Comparison of ENCODE assay signal across 9 mouse cellular contexts in the genomic region with DNA sequence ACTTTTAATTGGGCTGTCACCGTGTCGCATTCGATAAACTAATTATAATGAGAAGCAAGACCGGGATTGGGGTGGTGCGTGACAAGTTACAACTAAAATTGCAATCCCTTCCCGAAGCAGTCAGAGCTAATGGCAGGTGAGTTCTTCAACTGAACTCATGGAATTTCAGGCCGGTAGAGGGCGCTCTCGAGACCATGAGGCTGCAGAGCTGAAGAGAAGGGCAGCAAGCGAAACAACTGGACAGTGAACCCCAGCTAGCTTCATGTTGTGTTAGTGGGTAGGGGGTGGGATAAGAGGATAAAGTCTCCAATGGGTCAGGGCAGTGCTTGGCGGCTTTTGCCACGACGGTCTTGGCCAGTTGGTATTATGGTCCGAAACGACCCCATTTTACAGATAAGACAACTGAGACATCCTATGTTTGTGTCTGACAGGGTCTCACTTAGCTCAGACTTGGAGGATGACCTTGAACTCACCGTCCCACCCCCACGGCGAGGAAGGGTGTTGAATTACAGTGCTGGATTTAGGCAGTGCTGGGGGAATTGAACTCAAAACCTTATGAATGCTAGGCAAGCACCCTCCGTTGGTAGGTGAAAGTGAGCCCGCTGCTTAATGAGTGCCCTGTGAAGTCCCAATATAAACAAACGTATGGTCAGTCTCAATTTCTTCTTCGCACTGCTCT. TPM values are rescaled to one million over a fixed set of nuclear protein-coding genes. Genes with fewer than 3 reads are reported as not detected.
DNase-seq lines count a peak whose midpoint lies in the region; ATAC-seq and TF ChIP-seq lines count a peak whose summit lies in the region.
"Had no signal": no experiment of that assay in that cellular context is flagged by ENCODE, and none has a peak within 500 bp of the region (broad histone marks: within the 10 kb centered on the region; RNA-seq: fewer than 3 reads in every experiment).

No protein-coding gene starts in this region.

- intact Hi-C loops in heart, adult 2 months (cut with DNase I), result no loop called here

- H3K4me1 ChIP-seq in embryonic facial prominence, embryonic 10.5 days, result 0 out of 2 replicates have a peak, but pooled peaks cover 9% of the 10 kb centered on the region
- no peaks in the 10 kb centered on the region for H3K4me1 ChIP-seq in heart, adult 2 months (ENCODE audit: control insufficient read depth, insufficient read depth, low read length)
- H3K4me1 ChIP-seq in limb, embryonic 12.5 days (replicated peaks), result no peaks in the 10 kb centered on the region
- H3K4me1 ChIP-seq in midbrain, embryonic 15.5 days, result peaks cover 19% of the 10 kb centered on the region
- H3K4me1 ChIP-seq in stomach, embryonic 15.5 days, result peaks cover 3% of the 10 kb centered on the region; the same call in 1 of the 2 replicates

- no peaks in the 10 kb centered on the region for H3K79me2 ChIP-seq in heart, adult 2 months (replicated peaks; ENCODE audit: control insufficient read depth, insufficient read depth, low read length)

- TF ChIP-seq EP300 in heart, adult 2 months (IDR thresholded peaks at IDR 0.05; ENCODE audit: insufficient read depth, low read depth, low read length), result no peak

- whole genome bisulfite sequencing in embryonic facial prominence, embryonic 10.5 days, result 12% methylated on average over 22 of the region's 22 CpGs
- whole genome bisulfite sequencing in heart, adult 2 months, result 16% methylated on average over 22 of the region's 22 CpGs
- 12% methylated on average over 22 of the region's 22 CpGs for WGBS in limb, embryonic 12.5 days
- 7% methylated on average over 22 of the region's 22 CpGs for WGBS in midbrain, embryonic 15.5 days
- WGBS in stomach, embryonic 15.5 days, result 12% methylated on average over 22 of the region's 22 CpGs

- H3K9ac ChIP-seq in heart, adult 2 months (ENCODE audit: low read depth, low read length), result no peak overlapping the region
- H3K9ac ChIP-seq in limb, embryonic 12.5 days (replicated peaks), result 0 out of 2 replicates have a peak overlapping the region, but pooled peaks have one; percentile 63
- peak overlapping the region; percentile 80 for H3K9ac ChIP-seq in midbrain, embryonic 15.5 days
- H3K9ac ChIP-seq in stomach, embryonic 15.5 days, result no peak overlapping the region

- no peak for ATAC-seq in limb, embryonic 12.5 days (ENCODE audit: insufficient number of reproducible peaks, insufficient read depth, low FRiP score, low TSS enrichment, low read depth)
- peak; percentile 25 for ATAC-seq in midbrain, embryonic 15.5 days (replicated peaks)
- ATAC-seq in stomach, embryonic 15.5 days (ENCODE audit: insufficient read depth, low FRiP score, low read depth), result no peak

- peaks cover 44% of the 10 kb centered on the region for H3K27me3 ChIP-seq in embryonic facial prominence, embryonic 10.5 days (replicated peaks; ENCODE audit: low read depth, poor library complexity, severe bottlenecking)
- peaks cover 6% of the 10 kb centered on the region for H3K27me3 ChIP-seq in heart, adult 2 months (ENCODE audit: control insufficient read depth, insufficient read depth, low read length)
- H3K27me3 ChIP-seq in limb, embryonic 12.5 days, result peaks cover 42% of the 10 kb centered on the region
- no peaks in the 10 kb centered on the region for H3K27me3 ChIP-seq in midbrain, embryonic 15.5 days (replicated peaks)
- H3K27me3 ChIP-seq in stomach, embryonic 15.5 days (replicated peaks), result peaks cover 16% of the 10 kb centered on the region

- peak; percentile 28 to 72 for DNase-seq in spleen, postnatal 10 days (ENCODE audit: low spot score in 2 of 2)
- DNase-seq in spleen, postnatal 36 days (ENCODE audit: low spot score in 2 of 2), result no peak
- peak; percentile 83 for DNase-seq in embryonic facial prominence, embryonic 10.5 days (ENCODE audit: low spot score)
- peak; percentile 58 to 75 for DNase-seq in heart, adult 2 months
- peak; percentile 78 to 92 for DNase-seq in kidney, adult 8-10 months

- H3K9me3 ChIP-seq in embryonic facial prominence, embryonic 10.5 days, result no peaks in the 10 kb centered on the region
- no peaks in the 10 kb centered on the region for H3K9me3 ChIP-seq in limb, embryonic 12.5 days
- no peaks in the 10 kb centered on the region for H3K9me3 ChIP-seq in midbrain, embryonic 15.5 days
- H3K9me3 ChIP-seq in stomach, embryonic 15.5 days, result no peaks in the 10 kb centered on the region

- H3K27ac ChIP-seq in embryonic facial prominence, embryonic 10.5 days (replicated peaks), result no peak overlapping the region
- no peak overlapping the region for H3K27ac ChIP-seq in heart, adult 2 months
- H3K27ac ChIP-seq in limb, embryonic 12.5 days, result no peak overlapping the region
- H3K27ac ChIP-seq in midbrain, embryonic 15.5 days, result peak overlapping the region; percentile 92
- no peak overlapping the region for H3K27ac ChIP-seq in stomach, embryonic 15.5 days

- peak overlapping the region; percentile 74 for H3K4me3 ChIP-seq in embryonic facial prominence, embryonic 10.5 days
- no peak overlapping the region for H3K4me3 ChIP-seq in heart, adult 2 months
- peak overlapping the region; percentile 58 for H3K4me3 ChIP-seq in limb, embryonic 12.5 days (replicated peaks)
- peak overlapping the region; percentile 66 for H3K4me3 ChIP-seq in midbrain, embryonic 15.5 days
- H3K4me3 ChIP-seq in stomach, embryonic 15.5 days (replicated peaks), result peak overlapping the region; percentile 47

- H3K36me3 ChIP-seq in embryonic facial prominence, embryonic 10.5 days (replicated peaks), result no peaks in the 10 kb centered on the region
- no peaks in the 10 kb centered on the region for H3K36me3 ChIP-seq in heart, adult 2 months (ENCODE audit: control insufficient read depth, insufficient read depth, low read length)
- H3K36me3 ChIP-seq in limb, embryonic 12.5 days, result no peaks in the 10 kb centered on the region
- H3K36me3 ChIP-seq in midbrain, embryonic 15.5 days (replicated peaks), result peaks cover 3% of the 10 kb centered on the region
- no peaks in the 10 kb centered on the region for H3K36me3 ChIP-seq in stomach, embryonic 15.5 days

- peak; percentile 74 for TF ChIP-seq CTCF in heart, adult 2 months (IDR thresholded peaks at IDR 0.05)

- TF ChIP-seq POLR2A in heart, adult 2 months (IDR thresholded peaks at IDR 0.05; ENCODE audit: insufficient read depth, low read depth, low read length), result no peak

- peak overlapping the region; percentile 93 for H3K4me2 ChIP-seq in limb, embryonic 12.5 days
- H3K4me2 ChIP-seq in midbrain, embryonic 15.5 days, result peak overlapping the region; percentile 54
- H3K4me2 ChIP-seq in stomach, embryonic 15.5 days, result peak overlapping the region; percentile 92

RNA-seq across cellular contexts. Expression of a gene that starts 1.3 kb away (rescaled TPM):
- polyA plus RNA-seq in embryonic facial prominence, embryonic 10.5 days (2016; fragmentation: Nextera tagmentation; extraction: Ambion mirVana), result 0.20 and 0.50 TPM in 2 replicates
- total RNA-seq in heart, adult 2 months (2021), result under 1 TPM; 0.23 to 0.48 TPM
- 0.10 and 0.15 TPM in 2 replicates for polyA plus RNA-seq in heart, adult 2 months (2012; rRNA removed)
- 0.19 and 0.23 TPM in 2 replicates for polyA plus RNA-seq in limb, embryonic 12.5 days (2016; fragmentation: Nextera tagmentation; extraction: Ambion mirVana)
- polyA plus RNA-seq in midbrain, embryonic 15.5 days (2015; fragmentation: Nextera tagmentation; extraction: Ambion mirVana), result 21.5 and 25.1 TPM in 2 replicates
- polyA plus RNA-seq in stomach, embryonic 15.5 days (2015; fragmentation: Nextera tagmentation; extraction: Ambion mirVana), result 0.26 and 0.35 TPM in 2 replicates
- total RNA-seq: MEL had no signal

Comparison
In these comparisons a context has a peak if more than half of its experiments do, and no peak if none do; other contexts are left out.
1. DNase-seq: peak in spleen, postnatal 10 days (2 of 2), embryonic facial prominence, embryonic 10.5 days (single experiment), heart, adult 2 months (2 of 2) and kidney, adult 8-10 months (2 of 2); none in spleen, postnatal 36 days (0 of 2).
2. H3K9ac ChIP-seq: peak in limb, embryonic 12.5 days (single experiment) and midbrain, embryonic 15.5 days (single experiment); none in heart, adult 2 months (single experiment) and stomach, embryonic 15.5 days (single experiment).
3. RNA of a gene that starts 1.3 kb away (polyA plus RNA-seq): 21.5 to 25.1 TPM in midbrain, embryonic 15.5 days; 0.26 to 0.35 TPM in stomach, embryonic 15.5 days, 0.20 to 0.50 TPM in embryonic facial prominence, embryonic 10.5 days, 0.19 to 0.23 TPM in limb, embryonic 12.5 days and 0.10 to 0.15 TPM in heart, adult 2 months; every median in the first group is over 10 times any median in the second.
4. Peak in every context shown above with its lines, with median percentiles within 50 percentile points of each other: H3K4me2 ChIP-seq.